Mouse (Mus musculus) thymus, adult 2 months (tissue): ENCODE measurements around the gene Sntb2. TPM values are rescaled to one million over a fixed set of nuclear protein-coding genes. Genes with fewer than 3 reads are reported as not detected.
A peak's percentile ranks its signal among the peaks of the same experiment; 100 is the strongest.

Source experiments
- DNase-seq: peaks from one replicate; pipeline ENCODE4 v3.0.0; 2021
- H3K27ac ChIP-seq: fragments of 200-500 bp; 2 replicates; pipeline ENCODE4 v1.5.1; 2012; ENCODE audit warnings: low read length, control low read depth; ENCODE audit not compliant: control insufficient read depth, insufficient read depth
- H3K27me3 ChIP-seq: fragments of 200-500 bp; 2 replicates; pipeline ENCODE4 v1.6.1; 2012; ENCODE audit warnings: mild to moderate bottlenecking, low read length, moderate library complexity, mixed read lengths; ENCODE audit not compliant: control insufficient read depth, insufficient read depth
- H3K36me3 ChIP-seq: fragments of 200-500 bp; 2 replicates; pipeline ENCODE4 v1.6.1; 2012; ENCODE audit warnings: mild to moderate bottlenecking, low read length, moderate library complexity; ENCODE audit not compliant: control insufficient read depth, insufficient read depth
- H3K4me1 ChIP-seq: fragments of 200-500 bp; replicated peaks from 2 replicates; pipeline ENCODE4 v1.6.1; 2012; ENCODE audit warnings: low read length; ENCODE audit not compliant: control insufficient read depth, insufficient read depth
- H3K4me3 ChIP-seq: fragments of 200-500 bp; 2 replicates; pipeline ENCODE4 v1.5.1; 2012; ENCODE audit warnings: mild to moderate bottlenecking, low read length, control low read depth, moderate library complexity; ENCODE audit not compliant: control insufficient read depth, insufficient read depth
- CTCF ChIP-seq: fragments of 200-500 bp; IDR thresholded peaks from 2 replicates; pipeline ENCODE4 v1.5.1; 2012; ENCODE audit warnings: mild to moderate bottlenecking, control low read depth, low read length, moderate library complexity, borderline replicate concordance; ENCODE audit not compliant: control insufficient read depth, poor library complexity, insufficient read depth; ENCODE audit errors: extremely low read depth
- POLR2A ChIP-seq: fragments of 200-500 bp; IDR thresholded peaks from 2 replicates; pipeline ENCODE4 v1.6.1; 2012; ENCODE audit warnings: mild to moderate bottlenecking, low read length, control low read depth, moderate library complexity; ENCODE audit not compliant: control insufficient read depth, poor library complexity, insufficient read depth; ENCODE audit errors: extremely low read depth
- WGBS: fragments of 180-500 bp; shearing (Covaris S2); methylation state at CpG from one replicate; pipeline ENCODE4 v1.1.7; 2018; 5-methylcytosine and 5-hydroxymethylcytosine counted together
- polyA plus RNA-seq: library from polyadenylated mRNA; depleted of rRNA; stranded (reverse); fragments of >200 nt; gene quantifications from 2 replicates; pipeline ENCODE4 v1.2.3, GENCODE M21; 2012

Sntb2 gene
- polyA plus RNA-seq, 1 experiment = 4.5 TPM

DNA sequence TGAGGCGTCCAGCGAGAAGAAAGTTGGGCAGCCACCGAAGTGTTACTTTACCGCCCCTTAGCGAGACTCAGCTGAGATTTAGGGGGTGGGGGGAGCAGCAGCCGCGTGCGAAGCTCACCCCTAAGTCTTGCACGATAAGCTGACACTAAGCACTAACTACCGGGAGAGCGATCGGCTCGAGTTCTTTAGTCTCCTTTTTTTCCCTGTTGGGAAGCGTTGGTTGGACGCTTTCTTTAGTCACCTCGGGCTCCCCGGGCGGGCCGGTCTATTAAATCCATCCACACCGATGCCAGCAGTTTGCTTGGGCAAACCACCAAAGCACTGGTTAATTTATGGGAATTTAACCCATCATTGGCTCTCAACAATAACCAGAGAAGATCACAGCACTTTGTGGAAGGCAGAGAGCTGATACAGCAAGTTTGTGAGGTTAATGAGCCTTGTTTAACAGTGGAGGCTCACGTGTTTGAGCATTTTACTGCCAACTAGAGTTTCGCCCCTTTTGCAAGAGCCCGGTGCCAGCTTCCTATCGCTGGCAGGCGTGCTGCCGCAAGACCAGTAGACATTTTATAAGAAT is 1.0 kb downstream of the Sntb2 start:
- Histone ChIP-seq H3K36me3 (no peaks in the 10 kb centered on the region), H3K4me3 (peak overlapping the region; percentile 57), H3K27ac (no peak overlapping the region), H3K4me1 (peaks cover 4% of the 10 kb centered on the region; the same call in 1 of the 2 replicates), H3K27me3 (no peaks in the 10 kb centered on the region; the same call in 1 of the 2 replicates)
- 2% methylated on average over 26 of the region's 26 CpGs for WGBS
- DNase-seq = peak; percentile 6
- no peak for TF ChIP-seq POLR2A
- no peak for TF ChIP-seq CTCF

DNA sequence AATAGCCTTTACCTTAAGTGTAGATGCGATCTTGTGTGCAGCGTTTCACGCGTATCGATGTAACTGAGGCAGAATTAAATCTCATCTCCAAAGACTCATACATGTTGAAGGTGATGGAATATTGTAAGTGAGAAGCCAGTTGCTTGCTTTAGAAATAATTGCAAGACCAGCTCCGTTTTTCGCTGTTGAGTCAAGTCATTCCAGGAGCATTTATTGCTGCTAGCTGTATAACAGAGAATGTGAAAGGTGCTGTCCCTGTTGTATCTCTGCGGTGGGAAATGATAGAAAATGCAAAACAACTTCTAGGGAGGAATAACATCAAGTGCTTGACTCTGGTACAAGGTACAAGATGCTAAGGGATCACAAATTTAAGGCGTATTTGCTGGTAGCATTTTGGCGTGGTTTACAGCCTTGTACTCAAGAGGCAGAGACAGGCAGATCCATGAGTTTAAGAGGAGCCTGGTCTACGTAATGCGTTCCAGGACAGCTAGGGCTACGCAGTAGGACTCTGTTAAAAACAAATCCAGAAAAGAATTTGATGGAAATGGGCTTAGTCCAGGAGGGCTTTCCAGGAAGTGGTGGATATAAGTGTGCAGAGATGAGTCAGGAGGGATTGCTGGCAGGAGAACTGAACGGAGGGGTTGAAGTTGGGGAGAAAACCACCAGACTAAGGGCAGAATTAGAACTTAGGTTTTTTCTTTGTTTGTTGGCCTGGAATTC is 1.7 kb downstream of the Sntb2 start:
- Histone ChIP-seq H3K27ac (no peak overlapping the region), H3K4me1 (peaks cover 4% of the 10 kb centered on the region; the same call in 1 of the 2 replicates), H3K4me3 (no peak overlapping the region; the same call in 1 of the 2 replicates), H3K27me3 (no peaks in the 10 kb centered on the region; the same call in 1 of the 2 replicates), H3K36me3 (no peaks in the 10 kb centered on the region)
- 64% methylated on average over 14 of the region's 14 CpGs for WGBS
- DNase-seq = no peak
- TF ChIP-seq CTCF = no peak
- TF ChIP-seq POLR2A = no peak

DNA sequence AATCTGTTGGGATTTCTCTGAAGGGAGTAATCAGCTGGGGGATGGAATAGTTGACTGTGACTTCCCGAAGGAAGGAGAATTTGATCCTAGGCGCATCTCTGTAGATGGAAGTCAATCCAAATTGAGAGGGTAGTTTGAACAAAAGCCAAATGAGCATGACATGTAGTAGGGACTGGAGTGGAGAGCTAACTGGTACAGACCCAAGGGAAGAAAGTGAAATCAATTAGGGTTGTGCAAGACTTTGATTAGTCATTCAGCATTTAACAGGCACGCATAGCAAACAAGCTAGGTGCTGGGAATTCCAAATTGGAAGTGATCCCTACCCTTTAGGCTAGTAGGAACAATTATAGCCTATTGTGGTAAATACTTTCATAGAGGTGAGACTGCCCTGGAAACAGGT is 6.3 kb downstream of the Sntb2 start:
- no peak for DNase-seq
- TF ChIP-seq CTCF (no peak), POLR2A (no peak)
- no peak overlapping the region for H3K4me3 ChIP-seq
- H3K36me3 ChIP-seq = no peaks in the 10 kb centered on the region
- no peak overlapping the region for H3K27ac ChIP-seq
- no peaks in the 10 kb centered on the region for H3K4me1 ChIP-seq
- no peaks in the 10 kb centered on the region for H3K27me3 ChIP-seq
- WGBS = 95% methylated on average over 3 of the region's 3 CpGs

GRCm38 (mm10) chr8:106943874-106944418 is 8.4 kb downstream of the Sntb2 start:
- no peak for DNase-seq
- H3K4me3 ChIP-seq = no peak overlapping the region
- 89% methylated on average over 3 of the region's 3 CpGs for WGBS
- H3K4me1 ChIP-seq = no peaks in the 10 kb centered on the region; the same call in 1 of the 2 replicates
- H3K27ac ChIP-seq = no peak overlapping the region
- TF ChIP-seq POLR2A (no peak), CTCF (no peak)
- no peaks in the 10 kb centered on the region for H3K36me3 ChIP-seq
- H3K27me3 ChIP-seq = no peaks in the 10 kb centered on the region

- no peaks in the 10 kb centered on the region for H3K36me3 ChIP-seq
- no peaks in the 10 kb centered on the region; the same call in 1 of the 2 replicates for H3K4me1 ChIP-seq
- no peak for DNase-seq
- H3K4me3 ChIP-seq = no peak overlapping the region
- H3K27me3 ChIP-seq = no peaks in the 10 kb centered on the region
- TF ChIP-seq POLR2A (no peak), CTCF (no peak)
- no peak overlapping the region for H3K27ac ChIP-seq
- 95% methylated on average over 3 of the region's 3 CpGs for whole genome bisulfite sequencing
Observed at GRCm38 (mm10) chr8:106944756-106945155, 9.2 kb downstream of the Sntb2 start.

GRCm38 (mm10) chr8:106948678-106949243 is 13.2 kb downstream of the Sntb2 start:
- Histone ChIP-seq H3K27ac (no peak overlapping the region), H3K36me3 (no peaks in the 10 kb centered on the region), H3K27me3 (no peaks in the 10 kb centered on the region), H3K4me1 (no peaks in the 10 kb centered on the region; the same call in 1 of the 2 replicates), H3K4me3 (no peak overlapping the region)
- 81% methylated on average over 3 of the region's 3 CpGs for WGBS
- TF ChIP-seq CTCF = no peak
- no peak for TF ChIP-seq POLR2A
- DNase-seq = no peak
